Mouse (Mus musculus) erythroid progenitor cell, adult 5-6 weeks (primary cell): ENCODE data around the gene Pqlc3. TPM values are rescaled to one million over a fixed set of nuclear protein-coding genes. Genes with fewer than 3 reads are reported as not detected.

Experiments used
- ATAC-seq: replicated peaks from 2 replicates; pipeline ENCODE4 v1.8.0; 2016; ENCODE audit warnings: moderate number of reproducible peaks, mild to moderate bottlenecking, moderate TSS enrichment, inconsistent platforms; ENCODE audit not compliant: poor library complexity, low FRiP score, severe bottlenecking
- total RNA-seq, 2 experiments: library from RNA; stranded (forward) in 1 of 2; stranded (reverse) in 1 of 2; fragments of 150-400 nt in 1 of 2; fragments of 186-747, 209-891 nt in 1 of 2; gene quantifications; 2 replicates each; pipeline versions ENCODE4 v1.2.3 to v1.2.4; 2015 to 2017; ENCODE audit warnings: low replicate concordance in 2 of 2

Pqlc3 gene
- total RNA-seq, 2 experiments from 2014 or later: 32.4 to 61.2 TPM

GRCm38 (mm10) chr12:17011100-17011870, 11.1 kb upstream of the Pqlc3 start, which contains the start of gene 2410004P03Rik:
Gene 2410004P03Rik, minus strand, starts transcription at chr12:17011727.
- peak; percentile 87 for ATAC-seq

- no peak for ATAC-seq
Observed at GRCm38 (mm10) chr12:17009466-17009865, 9.3 kb upstream of the Pqlc3 start.

- no peak for ATAC-seq
Observed at GRCm38 (mm10) chr12:17001211-17001610, 1.0 kb upstream of the Pqlc3 start.

GRCm38 (mm10) chr12:17000628-17001027, 420 bp upstream of the Pqlc3 start:
- no peak for ATAC-seq

GRCm38 (mm10) chr12:16999146-16999545, 1.1 kb downstream of the Pqlc3 start:
- ATAC-seq: no peak

GRCm38 (mm10) chr12:16996886-16997462, 3.2 kb downstream of the Pqlc3 start:
- no peak for ATAC-seq

- no peak for ATAC-seq
Observed at GRCm38 (mm10) chr12:16996281-16996680, 3.9 kb downstream of the Pqlc3 start.

GRCm38 (mm10) chr12:16994291-16994690, 5.9 kb downstream of the Pqlc3 start:
- ATAC-seq: no peak

- ATAC-seq: no peak
Observed at GRCm38 (mm10) chr12:16992355-16992754, 7.9 kb downstream of the Pqlc3 start.

GRCm38 (mm10) chr12:16991376-16991775, 8.8 kb downstream of the Pqlc3 start:
- no peak for ATAC-seq

GRCm38 (mm10) chr12:16985778-16986177, 14.4 kb downstream of the Pqlc3 start:
- ATAC-seq: no peak

GRCm38 (mm10) chr12:16977120-16977519, 23.1 kb downstream of the Pqlc3 start:
- ATAC-seq: no peak

GRCm38 (mm10) chr12:16966811-16967210, 33.4 kb downstream of the Pqlc3 start:
- ATAC-seq: no peak

GRCm38 (mm10) chr12:16963354-16963753, 36.9 kb downstream of the Pqlc3 start:
- no peak for ATAC-seq

GRCm38 (mm10) chr12:16958851-16959250, 41.4 kb downstream of the Pqlc3 start:
- no peak for ATAC-seq

- no peak for ATAC-seq
Observed at GRCm38 (mm10) chr12:16948239-16948638, 52.0 kb downstream of the Pqlc3 start.

GRCm38 (mm10) chr12:16941976-16942375, 58.2 kb downstream of the Pqlc3 start:
- ATAC-seq: no peak
